Mouse (Mus musculus) G1E-ER4 (cell line): Measurements from ENCODE around the gene Otoa. TPM values are rescaled to one million over a fixed set of nuclear protein-coding genes. Genes with fewer than 3 reads are reported as not detected.

ENCODE experiments used
- GATA1 ChIP-seq: IDR thresholded peaks from one replicate; pipeline ENCODE4 v1.8.0; 2012; ENCODE audit warnings: low read length, inconsistent platforms
- polyA plus RNA-seq: library from polyadenylated mRNA; stranded (reverse); fragments of >175 nt; gene quantifications from 2 replicates; pipeline ENCODE4 v1.2.3, GENCODE M21; 2012

Gene Otoa
- 0.13 and 0.14 TPM in 2 replicates for polyA plus RNA-seq

DNA sequence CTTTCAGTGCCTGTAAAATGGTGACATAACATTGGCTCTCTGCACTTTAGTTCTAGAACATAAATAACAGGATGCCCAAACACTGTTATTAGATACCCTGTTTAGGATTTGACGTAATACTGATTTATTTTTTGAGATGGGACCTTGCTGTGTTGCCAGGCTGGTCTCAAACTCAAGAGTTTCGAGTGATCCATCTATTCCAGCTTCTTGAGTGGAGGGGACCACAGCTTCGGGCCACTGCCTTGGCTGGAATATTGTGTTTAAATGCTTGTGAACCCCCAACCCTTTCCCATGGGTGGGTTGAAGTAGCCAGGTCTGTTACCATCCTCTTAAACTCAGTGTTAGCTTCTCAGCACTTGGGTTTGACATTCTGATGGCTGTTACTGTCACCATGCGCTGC is at the start of gene Otoa:
TSS of gene Otoa (plus strand) at position 301 of the 400 bp plus-strand sequence.
- no peak for TF ChIP-seq GATA1

DNA sequence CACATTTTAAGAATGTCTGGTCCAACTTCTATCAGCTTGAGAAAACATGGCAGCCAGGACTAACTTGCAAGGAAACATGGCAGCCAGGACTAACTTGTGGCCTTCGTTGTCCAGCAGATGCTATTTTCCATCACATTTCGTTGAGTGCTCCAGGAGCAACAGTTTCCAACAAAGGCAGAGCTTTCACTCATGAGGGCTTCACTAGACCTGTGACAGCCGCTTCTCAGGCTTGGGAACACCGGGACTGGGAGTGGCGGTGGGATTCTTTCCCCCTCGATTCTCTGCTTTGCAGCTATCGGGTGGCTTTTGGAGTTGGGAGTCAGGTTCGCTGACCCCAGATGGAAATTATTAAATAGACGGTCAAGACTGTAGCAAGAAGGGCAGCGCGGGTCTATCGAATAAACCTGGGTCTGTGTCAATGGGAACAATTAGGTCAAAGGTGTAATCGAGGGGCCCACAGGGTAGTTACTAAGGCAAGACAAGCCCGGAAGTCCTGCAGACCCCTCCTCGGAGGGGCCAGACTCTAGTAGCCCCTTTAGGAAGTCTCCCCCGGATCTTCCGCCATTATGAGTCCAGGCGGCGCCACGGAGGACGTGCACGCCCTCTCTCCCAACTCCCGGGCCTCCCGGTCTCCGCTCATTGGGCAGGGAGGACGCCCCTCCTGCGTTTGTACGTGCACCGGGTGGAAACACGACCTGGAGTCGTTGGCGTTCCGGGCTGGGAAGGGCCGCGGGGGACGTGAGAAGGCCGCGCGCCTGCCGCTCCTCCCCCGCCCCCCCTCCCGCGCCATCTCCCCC is 47.4 kb upstream of the Otoa start, which contains the start of gene Mettl9:
TSS of gene Mettl9 (plus strand) at position 590 of the 797 bp plus-strand sequence.
- no peak for TF ChIP-seq GATA1

DNA sequence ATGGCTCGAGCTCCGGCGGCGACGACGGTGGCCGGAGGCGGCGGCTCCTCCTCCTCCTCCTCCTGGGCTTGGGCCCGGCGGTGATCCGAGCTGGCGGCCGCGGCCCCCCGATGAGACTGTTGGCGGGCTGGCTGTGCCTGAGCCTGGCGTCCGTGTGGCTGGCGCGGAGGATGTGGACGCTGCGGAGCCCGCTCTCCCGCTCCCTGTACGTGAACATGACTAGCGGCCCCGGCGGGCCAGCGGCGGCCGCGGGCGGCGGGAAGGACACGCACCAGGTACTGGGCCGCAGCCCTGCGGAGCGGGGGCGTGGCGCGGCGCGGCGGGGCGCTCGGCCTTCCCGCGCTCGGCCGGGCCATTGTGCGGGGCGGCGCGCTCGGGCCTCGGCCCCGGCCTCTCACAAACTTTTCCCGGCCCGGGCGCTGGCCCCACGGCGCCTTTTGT is 46.7 kb upstream of the Otoa start:
- no peak for TF ChIP-seq GATA1

DNA sequence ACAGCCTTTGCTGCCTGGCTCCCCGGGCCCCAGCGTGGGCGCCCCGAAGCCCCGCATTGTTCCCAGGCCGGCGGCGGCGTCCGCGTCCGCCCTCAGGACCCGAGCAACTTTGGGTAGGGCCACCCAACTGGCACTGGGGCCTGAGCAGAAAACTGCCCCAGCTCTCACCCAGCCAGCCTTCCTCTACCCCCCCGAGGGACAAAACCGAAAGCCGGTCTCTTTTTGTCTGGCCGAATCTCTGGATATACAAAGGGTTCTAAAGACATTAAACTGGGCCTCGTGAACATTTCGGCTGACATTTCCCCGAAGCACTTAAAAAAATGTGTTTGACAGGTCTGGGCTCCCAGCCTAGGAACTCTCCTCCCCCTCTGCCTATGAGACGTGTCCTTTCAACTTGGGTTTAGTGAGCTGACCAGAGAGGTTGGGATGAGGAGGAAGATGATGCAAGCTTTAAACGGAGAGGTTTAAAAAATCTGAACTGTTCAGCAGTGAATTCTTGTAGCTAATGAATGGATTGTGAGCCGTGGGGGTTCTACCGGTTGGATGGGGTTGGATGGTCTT is 46.2 kb upstream of the Otoa start:
- TF ChIP-seq GATA1, result no peak

DNA sequence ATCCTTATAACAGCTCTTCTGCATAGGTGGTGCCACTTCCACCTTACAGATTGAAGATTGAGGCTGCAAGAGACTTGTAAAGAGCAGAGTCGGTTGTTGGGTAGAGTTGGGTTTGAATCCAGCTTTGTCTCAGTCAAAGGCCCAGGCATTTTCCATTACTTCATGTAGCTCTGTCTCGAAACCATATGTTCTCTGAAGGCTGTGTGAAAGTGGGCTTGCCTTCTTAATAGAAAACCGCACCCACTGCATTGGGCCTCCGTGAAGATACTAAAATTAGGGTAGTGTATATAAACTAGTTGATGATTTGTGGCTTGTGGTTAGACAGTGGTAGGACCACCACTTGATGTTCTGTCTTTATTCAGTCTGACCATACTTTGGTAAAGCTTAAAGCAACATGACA is 40.9 kb upstream of the Otoa start:
- no peak for TF ChIP-seq GATA1

DNA sequence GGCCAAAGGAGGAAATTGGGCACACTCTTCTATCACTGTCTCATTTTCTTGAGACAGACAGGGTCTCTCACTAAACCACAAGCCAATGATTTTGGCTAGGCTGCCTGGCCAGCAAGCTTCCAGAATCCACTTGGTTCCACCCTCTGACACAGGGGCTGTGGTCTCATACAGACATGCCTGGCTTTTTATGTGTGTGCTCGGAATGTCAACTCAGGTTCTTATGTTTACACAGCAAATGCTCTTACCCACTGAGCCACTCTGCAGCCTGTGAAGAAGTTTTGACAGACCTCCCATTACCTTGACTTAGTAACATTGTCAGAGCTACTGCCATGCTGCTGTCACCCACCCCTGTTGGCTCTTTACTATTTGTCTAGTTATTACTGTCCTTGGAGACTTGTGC is 39.5 kb upstream of the Otoa start:
- TF ChIP-seq GATA1, result no peak

DNA sequence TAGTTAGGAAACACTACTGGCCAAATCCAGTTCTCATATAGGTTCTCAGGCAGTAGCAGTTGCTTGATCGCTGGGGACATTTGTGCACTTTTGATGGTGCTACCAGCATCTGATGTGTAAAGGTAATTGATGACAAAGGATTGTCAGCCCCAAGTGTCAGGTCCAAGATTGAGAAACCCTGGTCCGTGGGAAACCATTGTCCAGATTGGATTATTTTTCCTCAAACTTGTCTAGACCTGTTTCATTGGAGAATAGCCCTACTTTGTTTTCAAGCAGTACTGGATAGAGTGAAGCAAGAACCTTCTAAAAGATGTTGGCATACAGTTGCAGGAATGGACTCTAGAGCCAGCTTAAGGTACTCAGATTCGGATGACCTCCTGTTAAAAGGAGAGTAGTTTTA is 38.4 kb upstream of the Otoa start:
- TF ChIP-seq GATA1, result no peak

DNA sequence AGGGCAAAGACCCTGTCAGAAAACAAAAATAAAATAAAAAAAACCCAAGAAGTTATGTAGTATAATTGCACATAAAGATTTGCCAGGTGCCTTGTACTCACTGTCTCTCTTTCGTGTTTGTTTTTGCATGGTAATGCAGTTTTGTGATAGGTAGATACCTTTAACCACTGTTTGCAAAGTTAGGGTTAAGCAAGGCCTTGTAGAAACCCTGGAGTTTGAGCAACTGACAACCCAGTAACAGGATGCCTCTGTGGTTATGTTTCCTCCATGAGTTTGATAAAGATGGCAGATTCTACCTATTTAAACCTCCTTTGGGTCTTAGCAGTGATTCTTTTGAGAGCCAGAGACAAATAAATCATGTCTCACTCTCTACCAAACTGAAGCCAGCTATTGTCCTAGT is 37.9 kb upstream of the Otoa start:
- TF ChIP-seq GATA1, result no peak

DNA sequence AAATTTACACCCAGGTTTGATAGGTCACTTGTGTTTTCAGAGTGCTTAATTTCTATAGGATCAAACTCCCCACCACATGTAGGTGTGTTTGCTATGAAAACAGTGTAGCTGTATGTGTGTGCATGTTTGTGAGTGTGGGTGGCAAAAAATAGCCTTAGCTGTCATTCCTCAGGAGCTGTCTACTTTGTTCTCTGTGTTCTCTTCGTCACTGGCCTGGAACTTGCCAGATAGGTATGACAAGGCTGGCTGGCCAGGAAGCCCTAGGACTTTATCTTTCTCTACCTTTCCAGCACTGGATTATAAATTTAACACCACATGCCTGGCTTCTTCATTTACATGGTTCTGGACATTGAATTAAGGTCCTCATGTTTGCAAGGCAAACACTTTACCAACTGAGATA is 37.2 kb upstream of the Otoa start:
- no peak for TF ChIP-seq GATA1

DNA sequence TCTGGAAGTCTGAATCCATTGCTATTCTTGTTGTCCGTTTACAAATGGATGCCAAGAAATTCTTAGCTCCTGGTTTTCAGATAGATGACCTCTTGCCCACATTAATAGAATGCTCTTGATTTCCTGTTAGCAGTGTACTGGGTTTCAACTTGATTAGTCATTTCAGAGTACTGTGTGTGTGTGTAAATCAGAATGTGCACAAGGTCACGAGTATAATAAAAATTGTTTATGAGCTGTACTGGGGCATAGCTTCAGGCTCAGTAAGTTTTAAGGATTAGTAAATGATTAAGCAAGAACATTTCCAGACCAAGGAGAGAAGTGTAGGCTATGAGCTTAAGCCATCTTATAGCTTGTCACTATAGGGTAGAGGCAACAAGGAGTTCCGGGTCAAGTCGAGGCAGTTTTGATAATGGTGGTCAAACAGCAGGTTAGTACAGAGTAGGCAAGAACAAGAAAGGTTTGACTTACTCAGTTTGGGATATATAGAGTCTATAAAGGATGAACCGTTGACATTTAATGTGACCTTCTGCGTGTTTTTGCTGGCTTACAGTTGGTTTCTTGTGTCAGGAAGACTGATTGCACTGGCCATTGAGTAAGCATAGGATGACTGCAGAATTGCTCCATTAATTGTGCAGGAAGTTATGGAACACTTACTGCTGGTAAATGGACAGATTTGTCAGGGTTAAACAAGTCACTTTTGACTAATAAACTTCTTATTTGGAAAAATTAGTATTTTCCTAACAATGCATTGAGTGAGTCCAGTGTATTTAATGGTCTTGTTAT is 35.6 kb upstream of the Otoa start:
- TF ChIP-seq GATA1, result no peak

DNA sequence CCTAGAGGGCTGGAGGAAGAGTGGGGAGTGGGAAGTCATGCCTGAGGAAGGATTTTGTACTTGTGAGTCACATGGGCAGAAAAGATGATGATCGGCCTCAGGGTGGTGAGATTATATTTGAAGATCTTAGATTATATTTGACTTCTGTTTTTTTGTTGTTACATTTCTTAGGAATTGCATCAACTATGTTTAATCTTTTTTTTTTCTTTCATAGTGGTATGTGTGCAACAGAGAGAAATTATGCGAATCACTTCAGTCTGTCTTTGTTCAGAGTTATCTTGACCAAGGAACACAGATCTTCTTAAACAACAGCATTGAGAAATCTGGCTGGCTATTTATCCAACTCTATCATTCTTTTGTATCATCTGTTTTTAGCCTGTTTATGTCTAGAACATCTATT is 33.8 kb upstream of the Otoa start:
- TF ChIP-seq GATA1, result no peak

DNA sequence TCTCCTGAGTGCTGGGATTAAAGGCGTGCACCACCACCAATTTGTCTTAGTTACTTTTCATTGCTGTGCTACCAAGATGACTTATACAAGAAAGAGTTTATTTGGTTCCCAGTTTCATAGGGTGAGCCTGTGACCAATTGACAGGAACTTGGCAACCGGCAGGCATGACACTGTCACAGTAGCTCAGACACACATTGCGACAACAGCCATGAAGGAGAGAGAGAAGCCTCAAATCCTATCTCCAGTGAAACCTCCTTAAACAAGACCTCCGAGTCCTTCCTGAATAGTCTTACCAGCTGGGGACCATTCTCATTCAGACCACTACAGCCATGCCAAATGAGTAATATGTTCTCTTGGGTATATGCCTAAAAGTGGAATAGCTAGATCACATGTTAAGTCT is 28.4 kb upstream of the Otoa start:
- TF ChIP-seq GATA1, result no peak

DNA sequence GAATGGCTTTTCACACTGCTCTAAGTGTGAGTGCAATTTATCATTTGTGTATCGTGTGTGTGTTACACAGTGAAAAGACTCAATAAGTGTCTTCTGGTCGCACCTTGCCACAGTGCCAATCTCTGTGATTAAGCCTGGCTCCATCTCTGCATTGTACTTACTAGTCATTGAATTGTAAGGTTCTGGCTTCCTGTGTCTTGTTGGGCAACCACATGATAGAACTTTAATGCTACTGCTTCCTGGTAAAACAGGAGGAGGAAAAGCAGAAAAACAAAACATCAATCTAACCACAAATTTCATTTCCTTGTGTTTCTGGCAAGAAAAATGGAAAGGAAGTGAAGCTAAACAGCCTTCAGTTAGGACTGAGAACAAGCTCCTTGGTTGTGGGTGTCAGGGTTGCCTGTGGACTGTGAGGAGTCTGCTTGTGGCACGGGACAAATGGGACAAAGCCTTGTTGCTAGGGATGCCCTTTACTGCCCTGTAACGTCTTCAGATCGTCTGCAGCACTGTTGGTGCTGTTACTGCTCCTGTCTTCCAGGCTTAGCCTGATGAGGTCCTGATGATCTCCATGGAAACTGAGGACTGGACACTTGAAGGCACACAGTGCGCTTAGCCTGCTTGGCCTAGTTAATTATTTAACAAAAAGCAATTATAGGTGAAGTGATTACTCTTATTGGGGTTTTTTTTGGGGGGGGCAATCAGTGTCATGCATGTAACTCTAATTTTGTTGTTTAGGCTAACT is 21.8 kb upstream of the Otoa start:
- no peak for TF ChIP-seq GATA1

DNA sequence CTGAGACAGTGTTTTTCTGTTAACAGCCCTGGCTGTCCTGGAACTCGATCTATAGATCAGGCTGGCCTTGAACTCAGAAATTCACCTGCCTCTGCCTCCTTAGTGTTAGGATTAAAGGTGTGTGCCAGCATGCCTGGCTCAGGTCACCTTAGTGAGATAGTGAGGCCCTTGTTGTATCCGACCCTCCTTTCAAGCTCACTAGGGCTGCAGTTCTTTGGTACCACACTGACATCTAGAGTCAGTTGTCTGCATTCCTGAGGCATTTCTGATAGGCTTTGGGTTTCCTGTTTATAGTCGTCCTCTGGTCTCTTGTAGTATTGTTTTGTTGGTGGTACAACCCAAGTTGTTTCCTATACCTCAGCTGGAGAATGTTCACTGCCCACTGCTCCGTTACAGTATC is 17.1 kb upstream of the Otoa start:
- no peak for TF ChIP-seq GATA1

DNA sequence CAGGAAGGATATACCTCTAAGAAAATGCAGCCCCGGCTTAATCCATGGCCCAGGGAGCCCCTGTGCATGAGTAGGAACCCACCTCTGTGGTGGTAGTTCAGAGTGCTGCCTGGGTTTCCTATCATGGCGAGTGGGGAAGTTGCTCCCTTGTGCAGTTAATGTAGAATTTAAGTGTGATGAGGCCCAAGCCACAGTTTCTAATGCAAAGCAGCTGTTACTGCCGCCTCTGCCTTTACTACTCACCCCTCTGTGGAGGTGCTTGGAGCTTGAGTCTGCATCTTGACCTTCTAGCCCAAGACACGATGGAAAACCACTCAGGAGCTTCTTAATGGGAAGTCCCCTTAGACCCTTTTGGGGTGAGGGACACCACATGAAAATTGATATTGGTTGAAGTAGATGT is 10.2 kb upstream of the Otoa start:
- TF ChIP-seq GATA1, result no peak

DNA sequence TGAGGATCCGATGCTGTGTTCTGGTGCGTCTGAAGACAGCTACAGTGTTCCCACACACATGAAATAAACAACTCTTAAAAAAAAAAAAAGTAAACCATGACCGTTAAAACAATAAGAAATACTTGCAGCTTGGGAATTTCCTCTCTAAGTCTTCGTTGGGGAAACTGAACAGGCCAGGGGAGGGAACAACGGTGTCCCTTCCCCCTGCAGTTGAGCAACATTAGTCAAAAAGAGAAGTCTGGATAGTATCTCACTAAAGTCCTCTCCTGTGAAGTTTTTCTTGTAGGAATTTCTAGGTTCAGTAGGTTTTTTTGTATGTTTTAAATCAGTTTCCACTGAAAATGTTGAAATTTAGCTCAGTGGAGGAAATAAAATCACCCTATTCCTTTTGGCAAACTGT is 8.9 kb upstream of the Otoa start:
- no peak for TF ChIP-seq GATA1

DNA sequence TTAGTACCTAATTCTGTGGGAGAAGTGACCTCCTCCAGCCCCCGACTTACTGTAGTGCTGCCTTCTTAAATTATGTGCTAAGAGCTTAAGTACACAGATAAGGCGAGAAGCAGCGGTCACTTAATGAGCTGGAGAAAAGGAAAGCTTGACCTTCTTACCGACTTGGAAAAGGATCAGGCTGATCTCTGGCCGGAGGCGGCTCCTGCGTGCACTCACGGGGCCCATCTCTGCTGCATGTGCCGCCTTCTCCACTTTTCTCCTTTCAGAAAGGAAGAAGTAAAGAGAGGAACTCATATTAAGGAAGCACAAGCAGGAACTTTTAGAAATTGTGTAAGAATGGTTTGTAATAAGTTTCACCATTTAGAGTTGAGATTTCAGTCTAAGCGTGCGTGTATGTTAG is 7.2 kb upstream of the Otoa start, which contains the start of gene Igsf6:
TSS of gene Igsf6 (minus strand) at position 292 of the 400 bp plus-strand sequence.
- no peak for TF ChIP-seq GATA1
